Mouse (Mus musculus): Measurements from ENCODE around the gene Apoc3. TPM values are rescaled to one million over a fixed set of nuclear protein-coding genes. Genes with fewer than 3 reads are reported as not detected.

Gene Apoc3
- polyA plus RNA-seq (2015; fragmentation: Nextera tagmentation; extraction: Ambion mirVana) = 1.3 and 1.4 TPM in 2 replicates

- DNase-seq (ENCODE audit: low spot score) = no peak
These were observed at the start of gene Apoc3 for GRCm38 (mm10) chr9:46235596-46235648. Apoc3 (minus strand) TSS chr9:46235636.

DNA sequence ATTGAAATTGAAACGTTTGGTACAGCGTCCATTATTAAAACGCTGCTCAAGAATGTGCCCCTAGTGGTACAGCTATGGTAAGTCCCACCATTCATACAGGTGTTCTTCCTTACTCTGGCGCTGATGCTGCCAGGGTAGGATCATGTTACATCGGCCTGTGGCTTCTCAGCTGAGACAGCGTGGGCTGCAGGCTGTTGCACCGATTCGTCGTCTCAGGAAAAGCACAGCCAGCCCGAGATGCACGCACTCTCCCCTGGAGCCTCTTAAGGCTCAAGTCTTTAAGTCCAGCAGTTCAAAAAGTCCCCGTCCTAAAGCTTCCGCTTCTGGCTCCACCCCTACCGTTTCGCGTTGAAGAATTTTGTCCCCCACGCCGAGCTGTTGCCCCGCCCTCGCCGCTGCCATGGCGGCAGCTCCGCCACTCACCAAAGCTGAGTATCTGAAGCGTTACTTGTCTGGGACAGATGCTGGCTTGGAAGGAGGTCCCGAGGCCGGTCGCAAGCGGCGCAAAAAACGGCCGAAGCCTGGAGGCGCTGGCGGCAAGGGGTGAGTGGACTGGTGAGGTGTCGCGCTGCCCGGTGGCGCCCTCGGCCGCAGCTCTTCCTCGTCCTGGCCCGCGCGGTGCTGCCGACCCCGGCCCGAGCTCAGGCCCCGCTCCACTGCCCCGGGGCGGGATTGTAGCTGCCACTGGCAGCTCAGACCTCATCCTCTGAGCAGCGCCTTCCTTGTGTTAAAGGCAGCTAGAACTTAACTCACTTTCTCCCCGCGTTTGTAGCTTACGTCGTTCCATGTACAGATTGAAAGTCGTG, 47.4 kb upstream of the Apoc3 start, which contains the start of gene Bud13:
Gene Bud13 (plus strand): TSS at position 378 of the 806 bp plus-strand sequence.
- peak; percentile 92 for DNase-seq (ENCODE audit: low spot score)

- DNase-seq (ENCODE audit: low spot score) = no peak
These were observed 39.1 kb upstream of the Apoc3 start for GRCm38 (mm10) chr9:46274494-46274893.

GRCm38 (mm10) chr9:46272677-46273454, 37.4 kb upstream of the Apoc3 start, which contains the start of gene Zpr1:
Zpr1 (plus strand) TSS chr9:46273064.
- peak; percentile 92 for DNase-seq (ENCODE audit: low spot score)

GRCm38 (mm10) chr9:46272070-46272469, 36.6 kb upstream of the Apoc3 start:
- DNase-seq (ENCODE audit: low spot score) = peak; percentile 18

DNA sequence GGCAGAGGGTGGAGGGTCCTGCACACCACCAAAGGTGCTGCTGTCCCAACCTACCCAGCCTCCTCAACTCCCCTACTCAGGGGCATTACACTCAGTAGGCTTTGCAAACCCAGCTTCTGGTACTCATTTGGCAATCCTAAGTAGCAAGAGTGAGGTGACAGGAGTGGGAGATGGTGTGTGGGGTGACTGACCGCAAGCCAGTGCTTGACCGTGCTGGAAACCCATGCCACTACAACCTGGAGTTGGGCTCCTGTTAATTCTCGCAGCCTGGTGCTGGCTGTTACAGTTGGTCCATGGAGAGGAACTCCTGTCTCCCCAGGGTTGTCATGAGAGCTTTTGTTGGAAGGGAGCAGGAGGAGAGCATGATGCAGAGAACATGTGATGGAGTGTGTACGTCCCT, 35.3 kb upstream of the Apoc3 start:
- DNase-seq (ENCODE audit: low spot score) = no peak

DNA sequence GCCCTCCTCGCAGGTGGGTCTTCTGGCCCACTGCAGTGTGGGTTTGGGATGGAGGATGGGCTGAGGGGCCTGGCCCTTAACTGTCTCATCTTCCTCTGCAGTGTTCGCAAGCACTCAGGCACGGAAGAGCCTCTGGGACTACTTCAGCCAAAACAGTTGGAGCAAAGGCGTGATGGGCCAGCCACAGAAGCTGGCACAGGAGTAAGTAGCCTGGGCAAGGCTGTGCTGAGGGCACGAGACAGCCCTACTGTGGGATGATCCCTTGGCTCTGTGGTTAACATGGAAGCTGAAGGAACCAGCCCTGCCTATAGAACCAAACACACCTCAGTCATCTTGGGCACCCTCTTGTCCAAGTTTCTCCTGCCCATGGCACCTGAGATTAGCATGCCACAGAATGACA, 33.7 kb upstream of the Apoc3 start:
- DNase-seq (ENCODE audit: low spot score) = no peak

DNA sequence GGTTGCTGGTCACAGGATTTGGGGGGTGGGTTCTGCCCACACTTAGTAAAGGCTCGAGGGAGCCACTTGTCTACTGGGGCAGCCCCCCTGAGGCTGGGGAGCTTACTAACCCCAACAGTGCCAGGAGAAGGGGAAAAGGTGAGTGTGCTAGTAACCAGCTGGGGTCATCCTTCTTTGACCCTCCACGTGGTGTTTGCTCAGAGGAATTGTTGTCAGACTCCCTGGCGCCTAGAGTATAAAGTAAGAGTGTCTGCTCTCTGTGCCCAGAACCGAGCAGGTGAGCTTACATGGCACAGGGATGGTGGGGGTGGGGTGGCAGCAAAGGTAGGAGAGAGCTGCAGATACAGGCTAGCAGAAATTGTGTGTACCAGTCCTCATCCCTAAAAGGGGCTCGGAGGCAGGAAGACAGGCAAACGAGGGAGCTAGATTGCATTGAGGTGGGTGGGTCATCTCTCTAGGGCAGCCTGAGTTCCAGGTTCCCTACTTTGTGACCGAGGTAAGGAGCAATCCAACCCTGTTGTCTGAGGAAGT, 33.0 kb upstream of the Apoc3 start, which contains the start of gene Apoa5:
Gene Apoa5 (plus strand): TSS at position 291 of the 531 bp plus-strand sequence.
- DNase-seq (ENCODE audit: low spot score) = no peak

DNA sequence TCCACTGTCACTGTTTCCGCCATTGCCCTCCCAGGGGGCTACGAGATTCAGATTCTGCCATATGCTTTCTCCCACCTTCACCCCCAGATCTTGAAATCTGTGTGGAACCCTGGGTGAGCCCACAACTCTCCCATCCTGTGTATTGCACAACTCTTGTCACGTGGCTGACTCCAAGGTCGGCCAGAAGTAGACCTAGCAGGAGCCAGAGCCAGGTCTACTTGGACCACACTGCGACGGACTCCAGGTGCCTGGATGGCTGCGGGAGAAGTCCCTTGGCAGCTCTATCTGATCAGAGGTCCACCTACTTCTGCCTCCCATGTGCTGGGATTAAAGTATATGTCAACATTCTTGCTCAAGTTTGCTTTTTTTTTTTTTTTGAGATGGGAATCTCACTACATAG, 25.7 kb upstream of the Apoc3 start:
- DNase-seq (ENCODE audit: low spot score) = no peak

GRCm38 (mm10) chr9:46259111-46259510, 23.7 kb upstream of the Apoc3 start:
- DNase-seq (ENCODE audit: low spot score) = no peak

- no peak for DNase-seq (ENCODE audit: low spot score)
These were observed 22.1 kb upstream of the Apoc3 start for GRCm38 (mm10) chr9:46257546-46257945.

- DNase-seq (ENCODE audit: low spot score) = no peak
These were observed 21.4 kb upstream of the Apoc3 start for GRCm38 (mm10) chr9:46256658-46257385.

DNA sequence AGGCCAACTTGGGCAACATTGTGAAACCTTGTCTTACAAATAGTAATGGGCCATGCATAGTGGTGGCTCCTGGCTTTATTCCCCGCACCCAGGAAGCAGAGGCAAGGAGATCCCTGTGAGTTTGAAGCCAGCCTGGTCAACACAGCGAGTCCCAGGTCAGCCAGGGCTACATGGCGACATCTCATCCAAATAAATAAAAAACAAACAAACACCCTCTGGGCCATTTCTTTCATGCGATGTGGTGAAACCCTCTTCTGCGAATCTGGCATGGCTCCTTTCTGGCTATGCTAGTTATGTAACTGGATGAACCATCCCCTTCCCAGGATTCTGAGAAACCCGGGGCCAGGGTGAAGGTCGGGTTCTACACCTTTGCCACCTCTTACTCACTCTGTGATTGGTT, 20.7 kb upstream of the Apoc3 start:
- DNase-seq (ENCODE audit: low spot score) = no peak

DNA sequence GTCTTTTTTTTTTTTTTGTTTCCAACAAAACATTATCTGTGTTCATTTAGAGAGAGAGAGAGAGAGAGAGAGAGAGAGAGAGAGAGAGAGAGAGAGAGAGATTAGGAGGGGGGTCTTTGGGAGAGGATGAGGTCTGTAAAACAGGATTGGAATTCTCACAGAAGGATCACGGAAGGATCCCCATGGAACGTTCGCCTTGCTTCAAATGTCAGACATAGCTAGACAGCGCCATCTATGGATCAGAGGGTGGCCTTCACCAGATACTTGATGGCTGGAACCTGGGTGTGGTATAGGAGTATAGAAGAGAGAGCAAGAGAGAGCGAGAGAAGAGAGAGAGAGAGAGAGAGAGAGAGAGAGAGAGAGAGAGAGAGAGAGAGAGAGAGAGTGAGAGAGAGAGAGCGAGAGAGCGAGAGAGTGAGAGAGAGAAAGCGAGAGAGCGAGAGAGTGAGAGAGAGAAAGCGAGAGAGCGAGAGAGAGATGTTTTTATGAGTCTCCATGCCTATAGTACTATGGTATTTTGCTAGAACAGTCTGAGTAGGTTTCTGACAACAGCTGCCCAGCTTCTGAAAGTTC, 11.4 kb upstream of the Apoc3 start:
- DNase-seq (ENCODE audit: low spot score) = peak; percentile 62

DNA sequence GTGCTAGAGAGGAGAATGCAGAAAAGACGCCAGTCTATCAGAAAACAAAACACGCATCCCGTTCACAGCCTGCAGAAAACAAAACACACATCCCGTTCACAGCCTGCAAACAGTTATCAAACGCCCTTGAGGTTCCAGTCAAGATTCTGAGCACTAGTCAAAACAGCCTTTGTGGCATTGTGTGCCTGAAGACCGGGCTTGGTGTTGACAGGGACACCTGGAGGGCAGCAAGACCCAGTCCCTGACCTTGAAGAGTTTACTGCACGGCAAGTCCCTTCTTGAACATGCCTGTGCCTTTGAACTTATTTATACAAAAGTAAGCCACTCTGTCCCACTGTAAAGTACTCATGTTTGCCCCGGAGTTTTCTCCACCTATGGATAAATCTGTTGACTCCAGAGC, 8.1 kb upstream of the Apoc3 start:
- no peak for DNase-seq (ENCODE audit: low spot score)

DNA sequence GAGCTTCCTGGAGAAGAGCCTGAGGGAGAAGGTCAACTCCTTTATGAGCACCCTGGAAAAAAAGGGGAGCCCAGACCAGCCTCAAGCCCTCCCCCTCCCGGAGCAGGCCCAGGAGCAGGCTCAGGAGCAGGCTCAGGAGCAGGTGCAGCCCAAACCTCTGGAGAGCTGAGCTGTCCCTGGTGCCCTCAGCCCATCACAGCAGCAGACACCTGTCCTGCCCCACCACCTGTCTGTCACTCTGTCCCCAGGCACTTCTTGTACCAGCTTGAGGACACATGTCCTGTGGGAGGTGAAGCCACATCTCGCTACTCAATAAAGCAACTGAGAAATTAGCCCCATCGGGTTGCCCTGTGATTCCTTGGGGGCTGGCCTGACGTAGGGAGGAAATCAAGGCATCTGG, 7.7 kb upstream of the Apoc3 start:
- DNase-seq (ENCODE audit: low spot score) = no peak

- DNase-seq (ENCODE audit: low spot score) = no peak
These were observed 6.4 kb upstream of the Apoc3 start for GRCm38 (mm10) chr9:46241818-46242217.

- no peak for DNase-seq (ENCODE audit: low spot score)
These were observed 5.2 kb upstream of the Apoc3 start, which contains the start of gene Apoa4 for GRCm38 (mm10) chr9:46240526-46241153. Apoa4 (plus strand) TSS chr9:46240696.

GRCm38 (mm10) chr9:46238850-46239249, 3.4 kb upstream of the Apoc3 start:
- DNase-seq (ENCODE audit: low spot score) = no peak

- no peak for DNase-seq (ENCODE audit: low spot score)
These were observed 213 bp upstream of the Apoc3 start for GRCm38 (mm10) chr9:46235649-46236048.

DNA sequence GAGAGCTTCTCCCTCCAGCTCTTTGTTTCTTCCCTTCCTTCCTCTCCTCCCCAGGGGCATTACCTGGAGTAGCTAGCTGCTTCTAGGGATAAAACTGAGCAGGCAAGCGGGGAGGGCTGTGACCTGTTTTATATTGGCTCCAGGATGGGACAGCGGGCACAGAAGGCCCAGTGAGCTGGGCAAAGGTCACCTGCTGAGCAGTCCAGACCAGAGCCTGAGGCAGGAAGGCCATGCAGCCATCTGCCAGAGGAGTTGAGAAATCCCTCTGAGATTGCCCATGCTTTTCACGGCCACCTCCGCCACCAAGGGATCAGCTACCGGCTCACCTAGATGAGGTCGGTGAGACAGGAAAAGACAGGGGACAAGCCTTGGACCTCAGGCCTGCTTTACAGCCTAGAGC, 240 bp downstream of the Apoc3 start:
- no peak for DNase-seq (ENCODE audit: low spot score)

Measured in thymus, postnatal 0 days (tissue).